Mouse (Mus musculus) left cerebral cortex, postnatal 14 days (tissue): ENCODE results near the gene Slc25a34. TPM values are rescaled to one million over a fixed set of nuclear protein-coding genes. Genes with fewer than 3 reads are reported as not detected.

Experiments
- DNase-seq, 2 experiments: peaks; one replicate each; pipeline ENCODE4 v3.0.0; 2021 to 2022; ENCODE audit warnings: low spot score in 2 of 2, mixed read lengths in 1 of 2
- intact Hi-C: fragments of 180-260 bp; cut with DNase I; formaldehyde crosslinking; loops from one replicate; pipeline ENCODE4 v1.15.1; 2025
- total RNA-seq, 2 experiments: library from RNA; stranded (reverse); gene quantifications; 2 replicates each; pipeline ENCODE4 v1.2.3; 2021

Slc25a34 gene
- total RNA-seq, 2 experiments from 2014 or later = 2.7 to 2.9 TPM

DNA sequence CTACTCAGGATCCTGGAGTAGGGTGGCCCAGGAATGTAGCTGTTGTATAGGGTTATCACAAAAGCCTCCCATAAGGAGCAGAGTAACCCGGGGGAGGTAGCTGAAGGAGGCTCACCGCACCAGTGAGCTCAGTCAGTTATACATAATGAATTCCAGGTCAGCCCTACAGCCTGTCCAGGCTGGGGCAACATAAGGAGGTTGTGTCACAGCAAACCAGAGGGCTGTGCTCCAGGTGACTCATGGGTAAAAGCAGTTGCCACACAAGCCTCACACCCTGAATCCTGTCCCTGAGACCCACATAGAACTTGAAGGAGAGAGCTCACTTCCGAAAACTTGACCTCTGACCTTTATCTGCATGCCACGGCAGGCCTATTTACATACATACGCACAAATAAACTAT lies 54.7 kb downstream of the Slc25a34 start:
- intact Hi-C loops = no loop called here
- DNase-seq = no peak

Other genes with a start within 250 kb of the Slc25a34 start
- gene Clcnka, start 225.1 kb downstream of the Slc25a34 start, total RNA-seq = not detected
- gene Clcnkb, start 207.8 kb downstream of the Slc25a34 start, total RNA-seq = not detected
- under 1 TPM; 0.47 to 0.90 TPM for gene Hspb7, start 203.0 kb downstream of the Slc25a34 start, total RNA-seq
- 1 to 10 TPM; 5.1 TPM for gene Srarp, start 187.7 kb downstream of the Slc25a34 start, total RNA-seq
- 10 to 100 TPM; 31.1 to 32.6 TPM for gene Zbtb17, start 179.2 kb downstream of the Slc25a34 start, total RNA-seq
- 10 to 100 TPM; 49.5 to 58.6 TPM for gene Spen, start 85.2 kb downstream of the Slc25a34 start, total RNA-seq
- gene Fblim1, start 17.7 kb downstream of the Slc25a34 start, total RNA-seq = 1 to 10 TPM; 1.2 to 1.3 TPM
- under 1 TPM; 0.76 to 0.97 TPM for gene Tmem82, start 5.2 kb downstream of the Slc25a34 start, total RNA-seq
- gene Plekhm2, start 41.1 kb upstream of the Slc25a34 start, total RNA-seq = 10 to 100 TPM; 57.6 to 57.9 TPM
- gene Rsc1a1, start 61.8 kb upstream of the Slc25a34 start, total RNA-seq = not detected
- 10 to 100 TPM; 32.5 to 33.6 TPM for gene Ddi2, start 99.6 kb upstream of the Slc25a34 start, total RNA-seq
- gene Agmat, start 122.9 kb upstream of the Slc25a34 start, total RNA-seq = under 1 TPM in 1 of 2 experiments, not detected in 1; 0.40 TPM
- 10 to 100 TPM; 30.5 to 30.7 TPM for gene Dnajc16, start 167.1 kb upstream of the Slc25a34 start, total RNA-seq
- 10 to 100 TPM; 19.4 to 21.8 TPM for gene Casp9, start 169.8 kb upstream of the Slc25a34 start, total RNA-seq
- gene Cela2a, start 202.3 kb upstream of the Slc25a34 start, total RNA-seq = not detected
- not detected for gene Ctrc, start 222.5 kb upstream of the Slc25a34 start, total RNA-seq